Mouse (Mus musculus) CH12.LX (cell line): ENCODE measurements around the gene Rnf208. TPM values are rescaled to one million over a fixed set of nuclear protein-coding genes. Genes with fewer than 3 reads are reported as not detected.

Source experiments
- DNase-seq: peaks from one replicate; pipeline ENCODE4 v3.0.0-alpha.2; 2013; ENCODE audit errors: extremely low read depth
- H3K27ac ChIP-seq: 2 replicates; pipeline ENCODE4 v1.5.1; 2012; ENCODE audit warnings: low read depth, mild to moderate bottlenecking, control low read depth, moderate library complexity; ENCODE audit not compliant: insufficient read depth
- H3K27me3 ChIP-seq: replicated peaks from 2 replicates; pipeline ENCODE3; 2012; ENCODE audit warnings: inconsistent platforms
- H3K36me3 ChIP-seq, 2 experiments: replicated peaks in 1 of 2; 2 replicates each; pipeline versions ENCODE3 to v1.6.1; 2012; ENCODE audit warnings: inconsistent platforms in 1 of 2, low read length in 1 of 2, mild to moderate bottlenecking in 1 of 2, mixed read lengths in 1 of 2, moderate library complexity in 1 of 2; ENCODE audit not compliant: control insufficient read depth in 1 of 2, insufficient read depth in 1 of 2
- H3K4me1 ChIP-seq, 2 experiments: 2 replicates each; pipeline ENCODE4 v1.6.1; 2012; ENCODE audit warnings: inconsistent platforms in 1 of 2, moderate library complexity in 1 of 2; ENCODE audit not compliant: insufficient read depth in 2 of 2, control insufficient read depth in 1 of 2
- H3K4me2 ChIP-seq: 2 replicates; pipeline ENCODE4 v1.6.1; 2012; ENCODE audit warnings: low read depth, mild to moderate bottlenecking, control low read depth; ENCODE audit not compliant: poor library complexity, insufficient read depth, severe bottlenecking
- H3K4me3 ChIP-seq, 3 experiments: fragments of 150-350 bp in 1 of 3; sonication (generic) in 1 of 3; replicated peaks in 1 of 3; 2 replicates each; pipeline versions ENCODE3 to v1.5.1; 2011 to 2012; ENCODE audit warnings: low read depth in 2 of 3, low read length in 2 of 3, mild to moderate bottlenecking in 2 of 3, moderate library complexity in 2 of 3, control low read depth in 1 of 3, improper control_type of control experiment in 1 of 3, inconsistent platforms in 1 of 3, mixed read lengths in 1 of 3; ENCODE audit not compliant: poor library complexity in 1 of 3
- H3K79me2 ChIP-seq: replicated peaks from 2 replicates; pipeline ENCODE4 v1.6.1; 2012; ENCODE audit warnings: mild to moderate bottlenecking, moderate library complexity; ENCODE audit not compliant: control insufficient read depth, poor library complexity, insufficient read depth, severe bottlenecking; ENCODE audit errors: extremely low read depth
- H3K9ac ChIP-seq: 2 replicates; pipeline ENCODE4 v1.6.1; 2012; ENCODE audit warnings: low read depth, mild to moderate bottlenecking, control low read depth, moderate library complexity; ENCODE audit not compliant: insufficient read depth
- H3K9me3 ChIP-seq: replicated peaks from 2 replicates; pipeline ENCODE3; 2012; ENCODE audit warnings: low read length, inconsistent platforms, mixed read lengths
- BHLHE40 ChIP-seq: IDR thresholded peaks from 2 replicates; pipeline ENCODE4 v1.6.1; 2011; ENCODE audit warnings: mild to moderate bottlenecking, low read depth, low read length, improper control_type of control experiment
- CHD1 ChIP-seq: IDR thresholded peaks from 2 replicates; pipeline ENCODE4 v1.6.1; 2012; ENCODE audit warnings: low read depth, low read length, improper control_type of control experiment, inconsistent platforms
- CTCF ChIP-seq, 2 experiments: IDR thresholded peaks in 1 of 2; conservative IDR thresholded peaks in 1 of 2; 2 replicates each; pipeline ENCODE4 v1.5.1; 2011 to 2012; ENCODE audit warnings: low read depth in 2 of 2, low read length in 2 of 2, improper control_type of control experiment in 1 of 2, inconsistent platforms in 1 of 2, mild to moderate bottlenecking in 1 of 2, moderate library complexity in 1 of 2
- ELF1 ChIP-seq: IDR thresholded peaks from 2 replicates; pipeline ENCODE4 v1.6.1; 2014; ENCODE audit warnings: low read depth, mild to moderate bottlenecking, inconsistent platforms, low read length, improper control_type of control experiment
- GABPA ChIP-seq: IDR thresholded peaks from 2 replicates; pipeline ENCODE4 v1.6.1; 2012; ENCODE audit warnings: low read depth, low read length, improper control_type of control experiment, inconsistent platforms; ENCODE audit not compliant: insufficient replicate concordance
- HCFC1 ChIP-seq: IDR thresholded peaks from 2 replicates; pipeline ENCODE4 v1.6.1; 2012; ENCODE audit warnings: low read depth, mild to moderate bottlenecking, inconsistent platforms, low read length, improper control_type of control experiment
- JUN ChIP-seq: IDR thresholded peaks from 2 replicates; pipeline ENCODE4 v1.6.1; 2011; ENCODE audit warnings: low read depth, mild to moderate bottlenecking, low read length, improper control_type of control experiment, moderate library complexity; ENCODE audit not compliant: insufficient read depth
- MEF2A ChIP-seq: IDR thresholded peaks from 2 replicates; pipeline ENCODE4 v1.6.1; 2014; ENCODE audit warnings: low read depth, mild to moderate bottlenecking, inconsistent platforms, low read length, improper control_type of control experiment, borderline replicate concordance
- MXI1 ChIP-seq: IDR thresholded peaks from 2 replicates; pipeline ENCODE4 v1.6.1; 2011; ENCODE audit warnings: mild to moderate bottlenecking, low read depth, low read length, improper control_type of control experiment
- NRF1 ChIP-seq: IDR thresholded peaks from 2 replicates; pipeline ENCODE4 v1.6.1; 2014; ENCODE audit warnings: low read depth, mild to moderate bottlenecking, inconsistent platforms, low read length, improper control_type of control experiment, moderate library complexity
- PAX5 ChIP-seq: IDR thresholded peaks from 2 replicates; pipeline ENCODE4 v1.6.1; 2012; ENCODE audit warnings: low read length, inconsistent platforms, mixed read lengths
- POLR2A ChIP-seq: IDR thresholded peaks from 2 replicates; pipeline ENCODE4 v1.6.1; 2011; ENCODE audit warnings: low read depth, mild to moderate bottlenecking, improper control_type of control experiment, low read length
- POLR2AphosphoS2 ChIP-seq: IDR thresholded peaks from 2 replicates; pipeline ENCODE4 v1.6.1; 2011; ENCODE audit warnings: low read depth, low read length, improper control_type of control experiment
- RAD21 ChIP-seq: IDR thresholded peaks from 2 replicates; pipeline ENCODE4 v1.6.1; 2011; ENCODE audit warnings: low read depth, mild to moderate bottlenecking, low read length, improper control_type of control experiment, moderate library complexity
- RCOR1 ChIP-seq: conservative IDR thresholded peaks from 2 replicates; pipeline ENCODE4 v1.6.1; 2012; ENCODE audit warnings: low read depth, mild to moderate bottlenecking, inconsistent platforms, low read length, improper control_type of control experiment
- SMC3 ChIP-seq: IDR thresholded peaks from 2 replicates; pipeline ENCODE4 v1.6.1; 2011; ENCODE audit warnings: low read depth, low read length, improper control_type of control experiment
- TCF12 ChIP-seq: IDR thresholded peaks from 2 replicates; pipeline ENCODE4 v1.6.1; 2014; ENCODE audit warnings: low read depth, mild to moderate bottlenecking, inconsistent platforms, low read length, improper control_type of control experiment
- ZKSCAN1 ChIP-seq: IDR thresholded peaks from 2 replicates; pipeline ENCODE4 v1.6.1; 2012; ENCODE audit warnings: low read depth, inconsistent platforms, low read length, improper control_type of control experiment, borderline replicate concordance
- ZNF384 ChIP-seq: IDR thresholded peaks from 2 replicates; pipeline ENCODE4 v1.6.1; 2012; ENCODE audit warnings: low read depth, low read length, improper control_type of control experiment, inconsistent platforms
- dilution Hi-C: fragments of 300-500 bp; cut with MboI; formaldehyde crosslinking; loops from 2 replicates; pipeline ENCODE4 v1.14.3; 2020; ENCODE audit warnings: low sequenced_read_pairs; ENCODE audit not compliant: extremely low pct_unique_long_range_greater_than_20kb, extremely low pct_ligation_motif_present
- in situ Hi-C: fragments of 300-500 bp; cut with MboI; formaldehyde crosslinking; loops from 3 replicates; pipeline ENCODE4 v1.14.3; 2019; ENCODE audit warnings: low sequenced_read_pairs, low pct_ligation_motif_present, low pct_unique_long_range_greater_than_20kb, mixed read lengths
- polyA plus RNA-seq: library from polyadenylated mRNA; unstranded; fragments of >175 nt; gene quantifications from 2 replicates; pipeline ENCODE4 v1.2.1, GENCODE M21; 2012; ENCODE audit warnings: low read depth; ENCODE audit not compliant: insufficient read length
- total RNA-seq, 2 experiments: library from RNA; depleted of rRNA; stranded (reverse); fragments of 300-350 nt in 1 of 2; fragments of >200 nt in 1 of 2; gene quantifications; 2 replicates each; pipeline ENCODE4 v1.2.3; 2012 to 2014

Gene Rnf208
- total and polyA plus RNA-seq, 3 experiments: 0.34 to 1.7 (median 1.4) TPM

- in situ Hi-C loops: no loop called here
- dilution Hi-C loops: no loop called here
- TF ChIP-seq ZNF384 (no peak), RCOR1 (no peak), ZKSCAN1 (no peak), BHLHE40 (no peak), MXI1 (no peak), PAX5 (no peak), SMC3 (no peak), RAD21 (no peak), POLR2AphosphoS2 (no peak), GABPA (no peak), TCF12 (no peak), NRF1 (no peak), CTCF (conservative IDR thresholded peaks at IDR 0.05 in 1 of 2, IDR thresholded peaks at IDR 0.05 in 1 of 2; ENCODE audit: low read depth in 2 of 2, low read length in 2 of 2) (no peak), ELF1 (no peak), MEF2A (no peak), JUN (no peak), CHD1 (no peak), HCFC1 (no peak)
- Histone ChIP-seq H3K79me2 (peaks cover 16% of the 10 kb centered on the region), H3K27me3 (no peaks in the 10 kb centered on the region), H3K4me2 (peak overlapping the region; percentile 62), H3K4me1 (peaks cover 14 to 36% of the 10 kb centered on the region in 2 experiments), H3K27ac (peak overlapping the region; percentile 96), H3K4me3 (peak overlapping the region in 1 of 3 experiments; percentile 61), H3K9me3 (no peaks in the 10 kb centered on the region), H3K36me3 (peaks cover 28 to 60% of the 10 kb centered on the region in 2 experiments), H3K9ac (peak overlapping the region; percentile 49; the same call in 1 of the 2 replicates)
- no peak for DNase-seq
These were observed 44.9 kb upstream of the Rnf208 start for GRCm38 (mm10) chr2:25197191-25197590.

DNA sequence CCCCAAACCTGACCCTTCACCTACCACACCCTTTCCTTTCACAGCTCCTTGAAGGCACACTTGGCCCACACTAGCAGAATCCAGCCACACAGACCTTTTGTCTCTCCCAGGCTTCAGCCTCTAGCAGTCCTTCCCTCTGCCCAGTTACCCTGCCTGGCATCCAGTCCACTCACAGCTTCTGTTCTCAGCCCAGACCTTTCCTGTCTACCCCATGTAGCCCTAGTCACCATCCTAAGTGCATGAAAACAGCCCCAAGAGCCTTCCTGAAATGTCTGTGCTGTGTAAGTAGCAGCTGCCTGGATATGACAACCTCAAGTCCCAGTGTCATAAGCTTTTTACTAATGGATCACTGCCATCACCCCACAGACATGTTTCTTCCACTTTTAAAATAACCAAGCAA, 44.1 kb upstream of the Rnf208 start:
- no peaks in the 10 kb centered on the region for H3K27me3 ChIP-seq
- H3K79me2 ChIP-seq: peaks cover 13% of the 10 kb centered on the region
- H3K4me1 ChIP-seq: peaks cover 14 to 33% of the 10 kb centered on the region in 2 experiments
- H3K4me2 ChIP-seq: no peak overlapping the region
- DNase-seq: no peak
- no peak overlapping the region for H3K9ac ChIP-seq
- no peaks in the 10 kb centered on the region for H3K9me3 ChIP-seq
- in situ Hi-C loops (no loop called here), dilution Hi-C loops (no loop called here)
- no peak overlapping the region for H3K4me3 ChIP-seq
- peaks cover 35 to 65% of the 10 kb centered on the region in 2 experiments for H3K36me3 ChIP-seq
- H3K27ac ChIP-seq: no peak overlapping the region
- TF ChIP-seq ELF1: no peak
- 0 out of 2 replicates have a peak, but pooled peaks have one; percentile 5 for TF ChIP-seq POLR2A
